Mouse (Mus musculus): ENCODE data around the gene Trim68.
"Not testable (repeated sequence)": the region's sequence is repeated elsewhere in the genome, so short reads cannot be mapped to it uniquely, and the experiment has no call there.

Trim68 gene

DNA sequence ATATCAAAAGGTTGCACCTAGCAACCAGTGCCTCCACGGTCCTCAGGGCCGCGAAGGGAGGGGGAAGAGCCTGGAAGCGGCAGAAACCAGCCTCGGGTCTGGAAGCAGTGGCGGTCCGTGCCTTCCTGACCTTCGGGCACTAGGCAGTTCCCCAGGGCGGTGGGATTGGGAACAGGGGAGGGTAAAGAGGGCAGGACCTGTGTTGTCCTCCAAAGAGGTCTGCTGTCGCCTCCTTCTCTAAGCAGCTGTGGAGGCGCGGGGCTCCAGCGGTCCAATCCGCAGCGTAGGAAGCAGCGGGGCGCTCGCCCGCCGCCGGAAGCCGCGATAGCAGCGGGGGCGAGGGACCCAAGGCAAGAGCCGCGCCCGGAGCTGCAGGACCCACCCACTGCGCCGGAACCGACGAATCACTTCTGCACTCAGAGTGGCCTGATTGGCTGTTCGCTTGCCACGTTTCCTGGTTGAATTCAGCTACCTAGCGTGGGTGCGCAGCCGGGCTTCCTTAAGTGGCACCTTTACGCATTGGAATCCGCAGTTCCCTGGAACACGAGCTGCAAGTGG is at the start of gene Trim68:
Trim68 (minus strand) TSS at position 384 of the 558 bp plus-strand sequence.
- peak; percentile 94 for DNase-seq (ENCODE audit: low spot score)

DNA sequence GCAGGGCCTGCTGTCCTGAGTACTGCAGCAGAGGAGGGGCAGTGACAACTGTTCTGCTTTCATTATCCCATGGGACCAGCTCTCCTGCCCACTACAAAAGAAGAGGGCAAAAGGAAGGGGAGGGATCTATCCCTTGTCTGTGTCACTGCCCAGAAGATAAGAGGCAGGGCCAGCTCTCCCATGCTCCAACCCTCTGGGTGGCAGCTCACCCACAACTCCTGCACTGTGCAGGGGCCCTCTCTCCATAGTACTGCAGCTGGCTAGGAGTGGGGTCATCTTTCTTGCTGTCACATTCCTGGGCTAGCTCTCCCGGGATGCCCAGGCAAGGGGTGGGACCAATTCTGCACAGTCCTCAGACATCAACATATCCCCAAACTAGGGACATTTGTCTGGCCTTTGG is 46.7 kb upstream of the Trim68 start:
- DNase-seq (ENCODE audit: low spot score) = no peak

DNA sequence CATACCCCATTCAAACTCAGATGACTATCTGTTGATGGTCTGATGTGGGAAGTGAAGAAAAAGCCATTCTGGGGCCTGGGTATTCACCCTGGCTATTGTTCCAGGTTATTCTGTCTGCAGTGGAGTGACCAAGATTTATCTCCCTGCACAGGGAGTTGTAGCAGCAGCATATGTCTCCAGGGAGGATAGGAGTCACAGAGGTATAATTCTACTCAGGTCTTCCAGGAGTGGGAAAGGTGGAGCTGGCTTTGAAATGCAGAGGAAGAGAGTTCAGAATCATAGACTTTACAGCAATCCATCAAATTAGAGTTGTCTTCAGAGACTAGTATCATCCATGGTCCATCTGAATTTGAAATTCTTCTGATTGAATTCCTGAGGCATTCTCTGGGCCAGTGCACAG is 40.3 kb upstream of the Trim68 start, which contains the start of gene Olfr559:
Olfr559 (minus strand) TSS at position 101 of the 400 bp plus-strand sequence.
- no peak for DNase-seq (ENCODE audit: low spot score)

DNA sequence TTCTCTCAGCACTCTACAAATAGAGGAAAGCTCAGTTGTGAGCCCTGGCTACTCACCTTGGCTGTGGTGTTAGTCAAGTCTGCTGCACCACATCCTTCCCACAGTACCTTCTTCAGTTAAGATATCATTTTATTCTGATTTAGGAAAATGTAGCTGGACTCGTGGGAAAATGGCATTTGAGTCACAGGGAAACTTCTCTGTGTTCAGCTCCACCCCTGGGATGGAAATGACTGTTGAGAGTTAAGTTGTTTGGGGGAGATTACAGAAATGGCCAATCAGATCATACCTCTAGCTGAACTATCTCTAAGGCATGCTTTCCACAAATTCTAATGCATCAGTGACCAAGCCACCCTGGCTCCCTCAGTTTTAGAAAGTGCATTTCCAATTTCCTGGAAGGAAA is 31.8 kb upstream of the Trim68 start, which contains the start of gene Olfr33:
Olfr33 (minus strand) TSS at position 101 of the 400 bp plus-strand sequence.
- DNase-seq (ENCODE audit: low spot score) = no peak

DNA sequence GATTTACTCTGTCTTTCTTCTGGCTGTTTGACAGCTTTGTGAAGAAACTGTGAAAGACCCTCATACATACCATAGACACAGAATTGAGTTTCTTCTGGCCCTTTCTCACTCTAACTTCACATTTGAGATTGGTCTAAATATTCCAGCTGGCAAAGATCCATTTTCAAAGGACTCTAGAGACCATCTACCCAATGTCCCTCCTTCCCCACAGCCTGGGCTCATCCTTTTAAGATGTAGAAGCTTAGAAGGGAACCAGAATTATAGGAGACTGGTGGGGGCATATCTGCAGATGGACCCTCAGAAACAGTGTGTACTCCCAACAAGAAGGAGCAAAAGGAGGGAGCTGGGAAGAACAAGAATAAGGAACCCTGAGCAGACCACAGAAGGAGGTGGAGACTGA is 14.8 kb upstream of the Trim68 start, which contains the start of gene Olfr558:
Olfr558 (plus strand) TSS at position 301 of the 400 bp plus-strand sequence.
- no peak for DNase-seq (ENCODE audit: low spot score)

DNA sequence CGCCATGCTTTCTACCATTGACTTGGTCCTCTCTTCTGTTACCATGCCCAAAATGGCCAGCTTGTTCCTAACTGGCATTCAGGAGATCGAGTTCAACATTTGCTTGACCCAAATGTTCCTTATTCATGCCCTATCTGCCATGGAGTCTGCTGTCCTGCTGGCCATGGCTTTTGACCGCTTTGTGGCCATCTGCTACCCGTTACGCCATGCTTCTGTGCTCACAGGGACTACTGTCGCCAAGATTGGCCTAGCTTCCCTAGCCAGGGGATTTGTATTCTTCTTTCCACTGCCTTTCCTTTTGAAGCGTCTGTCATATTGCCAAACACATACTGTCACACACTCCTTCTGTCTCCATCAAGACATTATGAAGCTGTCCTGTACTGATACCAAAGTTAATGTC is 11.3 kb upstream of the Trim68 start:
- DNase-seq (ENCODE audit: low spot score) = no peak

DNA sequence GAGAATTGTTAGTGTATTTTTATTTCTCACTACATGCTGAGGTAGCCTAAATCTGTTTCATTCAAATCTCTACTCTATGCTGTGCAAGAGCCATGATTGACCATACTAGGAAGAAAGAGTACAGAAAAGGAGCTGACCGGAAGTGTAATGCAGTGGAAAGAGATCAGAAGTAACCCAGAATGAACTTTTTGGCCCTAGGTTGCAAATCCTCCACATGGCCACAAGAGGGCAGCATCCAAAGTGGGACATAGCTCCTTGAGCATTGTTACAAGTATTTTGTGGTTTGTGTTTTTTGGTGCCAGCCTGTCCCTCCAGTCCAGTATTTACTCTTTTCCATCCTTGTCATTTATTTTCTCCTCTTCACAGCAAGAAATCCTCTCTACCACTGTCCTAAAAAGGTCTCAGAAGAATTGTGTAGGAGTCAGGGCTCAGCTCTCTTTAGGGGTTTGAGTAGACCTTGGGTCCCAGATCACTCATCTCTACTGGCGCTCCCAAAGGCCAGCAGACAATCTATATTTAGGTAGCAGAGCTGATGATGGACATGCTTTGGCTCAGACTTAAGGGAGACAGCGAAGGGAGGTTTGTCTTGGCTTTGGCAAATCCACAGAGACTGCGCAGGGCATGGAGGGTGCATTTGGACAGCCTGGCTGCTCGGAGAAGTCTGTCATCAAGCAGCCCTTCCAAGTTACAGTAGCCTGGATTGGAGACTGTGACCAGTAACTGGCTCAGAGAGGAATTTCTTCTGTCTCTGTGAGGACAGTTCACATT is 8.4 kb upstream of the Trim68 start, which contains the start of gene Olfr557:
Olfr557 (plus strand) TSS at position 553 of the 768 bp plus-strand sequence.
- peak; percentile 17 for DNase-seq (ENCODE audit: low spot score)

DNA sequence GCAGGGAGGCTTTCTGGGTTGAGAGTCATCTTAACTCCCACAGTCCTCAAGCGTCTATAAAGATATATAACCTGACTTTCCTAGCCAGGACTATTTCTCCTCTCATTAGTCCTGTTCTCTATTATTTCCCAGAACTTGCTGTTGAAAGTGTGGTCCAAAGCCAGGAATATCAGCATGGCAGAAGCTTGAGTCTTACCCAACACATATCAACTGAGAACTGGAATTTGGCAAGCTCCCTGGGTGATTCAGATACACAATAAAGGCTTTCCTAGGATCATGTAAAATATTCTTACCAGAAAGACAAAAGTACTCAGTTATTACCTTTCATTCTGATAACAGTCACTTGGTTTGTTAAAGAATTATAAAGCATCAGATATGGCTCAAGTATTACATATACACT is 5.2 kb downstream of the Trim68 start:
- no peak for DNase-seq (ENCODE audit: low spot score)

DNA sequence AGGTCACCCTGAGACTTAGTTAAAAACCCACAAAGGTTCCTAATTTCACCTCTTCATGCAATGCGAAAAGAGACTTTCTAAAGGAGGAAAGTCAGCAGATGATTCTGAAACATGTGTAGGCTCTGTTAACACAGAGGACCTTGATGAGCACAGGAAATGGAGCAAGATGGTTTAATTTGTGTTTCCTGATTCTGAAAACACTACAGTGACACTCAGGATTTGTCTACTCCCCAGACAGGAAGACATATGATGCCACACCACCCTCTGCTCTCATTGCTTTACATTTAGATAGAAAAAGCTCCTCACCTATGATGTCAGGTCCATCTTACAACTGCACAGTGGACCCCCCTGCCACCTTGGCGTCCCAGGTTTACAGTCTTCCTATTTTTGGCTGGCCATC is 10.9 kb downstream of the Trim68 start:
- DNase-seq (ENCODE audit: low spot score) = no peak

DNA sequence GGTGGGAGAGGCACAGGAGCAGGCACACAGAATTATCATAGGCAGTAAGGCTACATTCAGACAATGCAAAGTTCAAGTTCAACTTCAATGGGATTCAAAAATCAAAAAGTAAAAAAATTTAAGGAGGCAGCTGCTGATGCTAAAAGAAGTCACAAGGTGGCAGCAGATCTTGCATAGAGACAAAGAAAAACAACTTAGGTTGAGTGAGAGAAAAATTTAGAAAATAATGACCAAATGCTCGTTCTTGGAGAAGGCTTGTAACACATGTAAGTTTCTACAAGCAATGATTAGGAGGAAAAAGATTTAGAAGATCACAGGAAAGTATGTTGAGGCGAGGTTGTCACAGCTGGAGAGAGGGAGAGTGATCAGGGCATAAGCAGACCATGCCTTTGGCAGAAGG is 21.7 kb downstream of the Trim68 start:
- DNase-seq (ENCODE audit: low spot score) = no peak

DNA sequence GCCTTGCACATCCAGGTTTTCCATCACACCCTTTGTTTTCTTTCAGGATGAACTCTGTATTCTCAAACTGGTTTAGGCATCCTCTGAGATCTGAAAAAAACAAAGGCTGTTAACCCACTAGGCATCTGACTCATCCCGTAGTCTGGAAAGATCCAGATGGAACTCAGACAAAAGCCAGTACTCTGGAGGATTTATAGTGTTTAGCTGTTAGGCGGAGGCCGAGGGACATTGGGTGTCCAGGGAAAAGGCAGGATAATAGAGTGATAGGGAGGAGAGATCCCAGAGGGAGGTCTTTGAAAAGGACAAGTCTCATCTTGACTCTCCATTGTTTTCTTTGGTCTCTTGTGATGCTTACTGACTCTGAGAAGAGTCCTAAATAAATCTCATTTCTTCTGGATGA is 22.5 kb downstream of the Trim68 start, which contains the start of gene Olfr556:
Olfr556 (plus strand) TSS at position 301 of the 400 bp plus-strand sequence.
- no peak for DNase-seq (ENCODE audit: low spot score)

DNA sequence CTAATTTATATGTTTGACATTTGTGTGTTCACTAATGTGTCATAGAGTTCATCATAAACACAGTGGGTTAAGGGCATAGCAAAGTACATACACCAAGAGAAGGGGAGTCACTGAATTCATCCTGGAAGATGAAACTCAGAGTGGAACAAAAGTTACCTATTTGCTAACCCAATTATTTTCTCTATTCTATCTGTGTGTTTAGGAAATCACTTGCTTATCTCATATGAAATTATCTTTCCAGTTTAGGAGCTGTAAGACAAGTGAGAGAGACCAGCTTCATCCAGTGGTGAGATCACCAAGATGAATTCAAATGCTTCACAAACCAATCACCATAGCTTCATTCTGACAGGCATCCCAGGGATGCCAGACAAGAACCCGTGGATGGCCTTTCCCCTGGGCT is 28.6 kb downstream of the Trim68 start, which contains the start of gene Olfr555:
Olfr555 (plus strand) TSS at position 301 of the 400 bp plus-strand sequence.
- no peak for DNase-seq (ENCODE audit: low spot score)

DNA sequence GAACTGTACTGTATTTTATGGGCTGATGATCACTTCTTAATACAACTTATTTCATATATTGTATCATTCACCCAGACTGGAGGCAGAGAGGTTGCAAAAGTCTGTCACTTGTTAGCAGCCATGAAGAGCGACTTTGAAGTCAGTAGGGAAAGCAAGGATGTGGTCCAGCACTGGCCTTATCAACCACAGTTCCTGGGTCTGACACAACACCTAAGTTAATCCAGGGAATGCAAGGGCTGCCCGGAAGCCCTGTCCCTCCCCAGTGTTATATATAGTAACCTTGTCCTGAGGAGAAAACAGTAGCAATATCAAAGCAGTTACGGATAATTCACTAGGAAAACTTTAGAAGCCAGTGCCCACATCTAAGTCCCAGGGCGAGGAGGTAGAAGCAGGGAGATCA is 42.2 kb downstream of the Trim68 start:
- not testable (repeated sequence) for DNase-seq (ENCODE audit: low spot score)

DNA sequence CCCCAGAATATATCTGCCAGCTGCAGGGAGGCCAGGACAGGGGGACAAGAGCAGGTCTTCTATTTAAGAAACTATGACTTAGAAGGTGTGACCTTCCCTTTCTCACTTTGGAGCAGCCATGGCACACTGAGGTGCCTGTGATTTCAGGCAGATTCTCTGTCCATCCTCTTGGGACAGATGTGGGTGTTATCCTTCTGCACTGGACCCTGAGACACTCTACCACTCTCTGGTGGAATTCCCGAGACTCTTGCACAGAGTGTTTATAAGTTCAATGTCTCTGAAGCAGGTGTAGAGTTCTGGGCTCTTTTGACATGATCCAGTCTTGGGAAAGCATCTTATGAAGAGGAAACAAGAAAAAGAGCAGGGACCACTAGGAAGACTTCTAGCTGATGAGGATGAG is 49.0 kb downstream of the Trim68 start, which contains the start of gene Olfr554:
Olfr554 (plus strand) TSS at position 301 of the 400 bp plus-strand sequence.
- DNase-seq (ENCODE audit: low spot score) = no peak

DNA sequence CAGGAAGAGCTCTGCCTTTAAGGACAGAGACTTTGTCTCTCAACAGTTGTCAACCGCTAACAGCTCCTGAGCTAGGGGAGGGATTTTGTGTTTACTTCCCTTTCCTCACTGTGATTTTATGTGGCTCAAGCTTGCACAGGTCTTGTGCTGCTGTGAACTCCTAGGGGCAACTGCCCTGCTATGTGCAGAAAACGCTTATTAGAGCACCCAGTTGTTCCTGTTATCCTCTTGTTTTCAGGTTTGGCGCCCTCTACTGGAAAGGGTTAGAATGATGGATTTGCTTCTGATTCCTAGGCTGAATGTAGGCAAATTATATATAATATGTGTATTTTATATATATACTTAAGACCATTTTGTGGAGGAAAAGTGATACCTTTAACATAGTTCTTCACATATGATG is 50.5 kb downstream of the Trim68 start:
- DNase-seq (ENCODE audit: low spot score) = peak; percentile 41

Data from T-cell, adult 2 months (primary cell).